Mouse (Mus musculus) cerebellum, adult 2 months (tissue): Measurements from ENCODE around the gene Camk2n1.

Source experiments
- CTCF ChIP-seq: fragments of 200-500 bp; IDR thresholded peaks from 2 replicates; pipeline ENCODE4 v1.5.1; 2011; ENCODE audit warnings: low read depth, mild to moderate bottlenecking, control low read depth, low read length, moderate library complexity, borderline replicate concordance; ENCODE audit not compliant: insufficient read depth
- POLR2A ChIP-seq: fragments of 200-500 bp; IDR thresholded peaks from 2 replicates; pipeline ENCODE4 v1.6.1; 2011; ENCODE audit warnings: low read length, control low read depth, borderline replicate concordance; ENCODE audit not compliant: insufficient read depth

- TF ChIP-seq CTCF (no peak), POLR2A (no peak)
Measured at GRCm38 (mm10) chr4:138491088-138491487, 37.0 kb downstream of the Camk2n1 start.
